Mouse (Mus musculus) neutrophil, adult 59 days (primary cell): Measurements from ENCODE around the gene Samt1. TPM values are rescaled to one million over a fixed set of nuclear protein-coding genes. Genes with fewer than 3 reads are reported as not detected.

Experiments used
- total RNA-seq, 2 experiments: library from RNA; stranded (reverse); gene quantifications; 1 replicate in 1 of 2; 2 replicates in 1 of 2; pipeline ENCODE4 v1.2.4; 2023

The Samt1 gene
- total RNA-seq, result not detected

GRCm38 (mm10) chrX:154012540-154012939 is at the start of gene Samt1:
Samt1 (minus strand) TSS chrX:154012640.

GRCm38 (mm10) chrX:154054939-154055338 is 42.5 kb upstream of the Samt1 start, which contains the start of gene Gm10057:
Gm10057 (minus strand) TSS chrX:154055039.

GRCm38 (mm10) chrX:154033727-154034126 is 21.3 kb upstream of the Samt1 start, which contains the start of gene 4921511M17Rik:
4921511M17Rik (minus strand) TSS chrX:154033827.

Other genes with a start within 250 kb of the Samt1 start
- not detected for gene Spin2c, start 180.4 kb downstream of the Samt1 start, total RNA-seq
- not detected for gene 4921511M17Rik, start 21.2 kb upstream of the Samt1 start, total RNA-seq
- gene Gm10057, start 42.4 kb upstream of the Samt1 start, total RNA-seq, result not detected
- not detected for gene Gm15140, start 108.0 kb upstream of the Samt1 start, total RNA-seq